Mouse (Mus musculus) layer of hippocampus, adult 6 months (tissue): Measurements from ENCODE around the gene Foxn1. TPM values are rescaled to one million over a fixed set of nuclear protein-coding genes. Genes with fewer than 3 reads are reported as not detected.

Experiments
- long read RNA-seq, 2 experiments: library from polyadenylated mRNA; unstranded; transcript quantifications; one replicate each; pipeline ENCODE4 v2.0.0; 2019 to 2020
- polyA plus RNA-seq: library from polyadenylated mRNA; unstranded; fragments of <200 nt; fragmentation: Nextera tagmentation; gene quantifications from 2 replicates; pipeline ENCODE4 v1.2.3, GENCODE M21; 2021

The Foxn1 gene
- not detected in 2 replicates for polyA plus RNA-seq
- long read RNA-seq, experiment 1 = 0 reads
- long read RNA-seq, experiment 2 = 0 reads

DNA sequence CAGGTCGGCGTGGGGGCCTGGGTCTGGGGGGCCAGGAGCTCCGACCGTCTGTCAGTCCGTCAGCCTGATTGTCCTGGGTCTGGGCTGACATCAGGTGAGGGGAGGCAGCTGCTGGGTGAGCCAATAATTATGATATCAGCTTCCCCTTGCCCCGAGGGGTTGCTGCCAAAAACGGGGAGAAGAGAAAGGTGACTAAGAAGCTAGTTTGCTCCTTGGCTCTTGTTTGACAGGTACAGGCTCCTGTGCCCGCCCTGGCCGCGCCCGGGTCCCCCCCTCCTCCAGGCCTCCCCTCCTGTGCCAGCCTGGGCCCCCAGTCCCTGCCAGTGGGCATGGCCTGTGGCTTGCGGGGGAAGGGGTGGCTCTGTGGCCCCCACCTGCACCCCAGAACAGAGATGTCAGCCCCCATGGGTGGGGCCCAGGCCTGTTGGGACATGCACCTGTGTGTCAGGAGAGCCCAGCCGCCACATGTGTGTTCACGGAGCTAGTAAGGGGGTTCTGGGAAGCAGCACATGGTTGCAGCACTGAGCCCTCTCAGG is at the start of gene Foxn1:
Foxn1 (minus strand) TSS at position 51 of the 536 bp plus-strand sequence.

DNA sequence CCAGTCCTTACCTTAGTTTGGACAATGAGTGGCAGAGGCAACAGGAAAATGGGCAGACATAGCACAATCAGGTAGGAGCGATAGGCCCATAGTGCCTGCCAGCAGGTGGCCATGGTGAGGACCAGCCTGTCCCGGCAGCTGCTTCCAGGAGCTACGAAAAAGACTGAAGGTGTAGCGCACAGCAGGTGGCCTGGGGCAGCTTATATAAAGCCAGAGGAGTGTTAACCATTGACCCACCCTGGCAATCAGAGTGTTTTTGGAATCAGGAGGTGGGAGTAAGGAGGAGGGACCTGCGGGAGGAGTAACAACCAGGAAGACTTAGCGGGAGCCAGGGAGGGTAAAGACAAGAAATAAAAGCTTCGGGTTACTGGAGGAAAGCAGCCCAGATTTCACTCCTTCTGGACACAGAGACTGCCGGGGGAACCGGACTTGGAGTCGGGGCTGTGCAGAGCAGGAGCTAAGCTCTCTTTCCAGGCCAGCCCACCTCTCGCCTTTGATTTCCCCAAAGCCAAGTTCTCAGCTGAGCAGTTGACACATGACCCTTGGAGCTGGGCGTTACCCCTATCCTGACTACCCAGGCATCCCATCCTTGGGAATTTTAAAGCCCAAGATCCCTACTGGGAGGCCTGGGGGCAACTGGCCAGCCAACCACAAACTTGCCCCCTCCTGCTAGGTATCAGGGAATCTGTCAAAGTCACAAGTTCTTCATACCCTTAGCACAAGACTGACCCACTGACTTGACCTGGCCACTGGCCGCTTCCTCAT is 35.9 kb upstream of the Foxn1 start, which contains the start of gene Slc13a2:
Slc13a2 (minus strand) TSS at position 163 of the 765 bp plus-strand sequence.

DNA sequence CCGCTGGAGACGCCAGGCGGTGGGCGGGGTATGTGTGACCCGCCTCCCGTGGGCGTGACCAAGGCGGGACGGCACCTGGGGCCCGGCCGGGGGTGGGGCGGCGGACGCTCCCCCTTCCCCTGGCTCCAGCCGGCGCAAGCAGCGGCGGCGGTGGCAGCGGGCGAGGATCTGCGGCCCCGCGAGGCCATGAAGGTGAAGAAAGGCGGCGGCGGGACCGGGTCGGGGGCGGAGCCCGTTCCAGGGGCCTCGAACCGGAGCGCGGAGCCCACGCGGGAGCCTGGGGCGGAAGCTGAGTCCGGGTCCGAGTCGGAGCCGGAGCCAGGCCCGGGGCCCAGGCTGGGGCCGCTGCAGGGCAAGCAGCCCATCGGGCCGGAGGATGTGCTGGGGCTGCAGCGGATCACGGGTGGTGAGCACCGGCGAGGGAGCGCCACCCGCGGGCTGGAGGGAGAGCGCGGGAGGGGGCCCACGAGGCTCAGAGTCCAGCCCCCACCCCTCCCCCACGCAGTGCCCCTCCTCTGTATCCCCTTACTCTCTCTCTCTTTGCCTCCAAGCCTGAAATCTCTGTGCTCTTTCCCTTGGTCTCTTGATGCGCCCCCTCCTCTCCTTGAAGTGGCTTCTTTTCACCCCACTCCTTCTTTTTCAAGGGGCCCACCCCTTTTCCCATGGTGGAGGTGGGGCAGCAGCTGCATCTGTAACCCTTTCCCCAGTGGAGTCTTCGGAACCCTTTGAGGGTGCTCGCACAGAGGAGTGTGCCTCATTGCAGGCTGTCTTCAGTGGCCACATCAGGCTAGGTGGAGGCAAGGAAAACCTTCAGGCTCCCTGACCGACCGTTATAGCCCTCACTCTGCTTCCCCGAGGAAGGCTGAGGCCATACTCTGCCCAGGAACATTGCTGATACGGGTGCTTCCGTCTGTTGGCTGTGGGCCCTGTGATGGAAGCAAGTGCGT is 42.7 kb downstream of the Foxn1 start, which contains the start of gene Unc119:
Unc119 (plus strand) TSS at position 102 of the 947 bp plus-strand sequence.

DNA sequence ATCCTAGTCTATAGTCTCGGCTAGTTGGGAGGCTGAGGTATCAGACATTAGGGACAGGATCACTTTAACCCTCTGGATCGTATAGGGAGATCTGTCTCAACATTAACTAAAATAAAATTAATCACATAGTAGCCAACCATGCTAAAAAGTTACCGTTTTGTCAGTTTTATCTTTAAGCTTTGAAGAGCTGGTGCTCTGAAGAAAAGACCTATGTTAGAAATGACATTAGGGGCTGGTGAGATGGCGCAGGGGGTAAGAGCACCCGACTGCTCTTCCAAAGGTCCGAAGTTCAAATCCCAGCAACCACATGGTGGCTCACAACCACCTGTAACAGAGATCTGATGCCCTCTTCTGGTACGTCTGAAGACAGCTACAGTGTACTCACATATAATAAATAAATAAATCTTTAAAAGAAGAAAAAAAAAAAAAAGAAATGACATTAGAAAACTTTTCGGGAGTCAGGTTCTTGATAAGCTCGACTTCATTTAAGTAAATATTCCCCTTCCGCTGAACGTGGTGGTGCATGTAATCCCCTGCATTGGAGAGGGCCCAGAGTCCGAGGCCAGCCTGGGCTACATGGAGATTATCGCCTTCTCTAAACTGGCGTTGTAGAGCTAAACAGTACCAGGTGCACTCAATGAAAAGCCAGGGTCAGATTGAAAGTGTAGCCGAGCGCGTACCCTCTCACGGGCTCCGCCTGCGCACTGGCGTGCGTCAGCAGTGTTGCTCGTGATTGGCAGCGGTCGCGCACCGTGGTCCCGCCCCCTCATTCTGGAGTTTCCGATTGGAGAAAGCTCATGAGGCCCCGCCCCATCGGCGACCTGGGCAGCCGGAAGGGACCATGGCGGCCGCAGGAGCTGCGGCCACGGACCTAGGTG is 58.5 kb downstream of the Foxn1 start, which contains the start of gene Pigs:
Pigs (plus strand) TSS at position 782 of the 878 bp plus-strand sequence.

DNA sequence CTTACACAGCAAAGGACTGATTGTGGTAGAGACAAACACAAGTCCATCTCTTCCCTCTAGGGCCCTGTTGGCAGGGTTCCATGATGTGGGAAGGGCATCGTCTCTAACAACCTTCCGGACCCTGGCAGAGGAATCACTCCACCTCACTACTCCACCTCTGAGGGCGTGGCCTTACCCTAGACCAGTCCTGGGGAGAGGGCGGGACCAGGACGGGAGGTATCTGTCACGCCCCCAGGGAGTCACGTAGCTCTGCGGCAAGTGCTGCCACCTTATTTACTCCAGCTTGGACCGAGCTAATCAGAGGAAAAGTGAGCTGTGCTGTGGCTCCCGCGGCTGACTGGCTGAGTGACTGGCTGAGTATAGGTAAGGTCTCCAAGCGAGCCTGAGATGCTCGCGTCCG is 63.5 kb downstream of the Foxn1 start, which contains the start of gene Aldoc:
Aldoc (plus strand) TSS at position 109 of the 400 bp plus-strand sequence.

Other genes starting within 250 kb of the Foxn1 start
- gene Traf4, start 221.0 kb downstream of the Foxn1 start, polyA plus RNA-seq = 7.1 and 10.1 TPM in 2 replicates
- gene Nek8, start 209.9 kb downstream of the Foxn1 start, polyA plus RNA-seq = 1.4 and 2.0 TPM in 2 replicates
- gene Tlcd1, start 209.8 kb downstream of the Foxn1 start, polyA plus RNA-seq = 31.4 and 34.6 TPM in 2 replicates
- 1,474 and 1,588 TPM in 2 replicates for gene Rpl23a, start 203.0 kb downstream of the Foxn1 start, polyA plus RNA-seq
- gene Rab34, start 198.1 kb downstream of the Foxn1 start, polyA plus RNA-seq = 18.8 and 20.1 TPM in 2 replicates
- 4.6 and 5.2 TPM in 2 replicates for gene Proca1, start 193.2 kb downstream of the Foxn1 start, polyA plus RNA-seq
- gene Sdf2, start 140.8 kb downstream of the Foxn1 start, polyA plus RNA-seq = 144 and 168 TPM in 2 replicates
- 16.4 and 17.8 TPM in 2 replicates for gene Supt6, start 140.6 kb downstream of the Foxn1 start, polyA plus RNA-seq
- 52.0 and 58.5 TPM in 2 replicates for gene 2610507B11Rik, start 124.8 kb downstream of the Foxn1 start, polyA plus RNA-seq
- gene BC030499, start 95.7 kb downstream of the Foxn1 start, polyA plus RNA-seq = 0.56 and 0.58 TPM in 2 replicates
- gene Spag5, start 85.0 kb downstream of the Foxn1 start, polyA plus RNA-seq = 1.7 and 3.1 TPM in 2 replicates
- gene Aldoc, start 63.6 kb downstream of the Foxn1 start, polyA plus RNA-seq = 1,621 and 1,706 TPM in 2 replicates
- 81.1 and 86.7 TPM in 2 replicates for gene Pigs, start 58.1 kb downstream of the Foxn1 start, polyA plus RNA-seq
- gene Unc119, start 43.1 kb downstream of the Foxn1 start, polyA plus RNA-seq = 7.4 and 9.1 TPM in 2 replicates
- gene Slc13a2, start 35.7 kb upstream of the Foxn1 start, polyA plus RNA-seq = 0.05 TPM in 1 of 2 replicates, not detected in the other
- gene Slc46a1, start 79.1 kb upstream of the Foxn1 start, polyA plus RNA-seq = 19.4 and 22.6 TPM in 2 replicates
- 18.9 and 21.1 TPM in 2 replicates for gene Sarm1, start 111.2 kb upstream of the Foxn1 start, polyA plus RNA-seq
- 44.3 and 58.5 TPM in 2 replicates for gene Vtn, start 112.5 kb upstream of the Foxn1 start, polyA plus RNA-seq
- gene Sebox, start 116.9 kb upstream of the Foxn1 start, polyA plus RNA-seq = 5.8 and 6.2 TPM in 2 replicates
- 63.3 and 66.5 TPM in 2 replicates for gene Tmem199, start 125.6 kb upstream of the Foxn1 start, polyA plus RNA-seq
- gene Poldip2, start 125.6 kb upstream of the Foxn1 start, polyA plus RNA-seq = 161 and 169 TPM in 2 replicates
- gene Tnfaip1, start 149.8 kb upstream of the Foxn1 start, polyA plus RNA-seq = 20.6 and 20.8 TPM in 2 replicates
- gene Ift20, start 149.8 kb upstream of the Foxn1 start, polyA plus RNA-seq = 137 and 139 TPM in 2 replicates
- 25.3 and 31.4 TPM in 2 replicates for gene Tmem97, start 164.2 kb upstream of the Foxn1 start, polyA plus RNA-seq